Mouse (Mus musculus) cerebellum, adult 11-12 months (tissue): ENCODE data around the gene Pacs1.

Experiments
- DNase-seq: peaks from one replicate; pipeline ENCODE4 v3.0.0; 2022

The Pacs1 gene

GRCm38 (mm10) chr19:5094243-5094632, 178.7 kb downstream of the Pacs1 start:
- peak; percentile 93 for DNase-seq

GRCm38 (mm10) chr19:5093481-5094242, 179.3 kb downstream of the Pacs1 start:
- DNase-seq: peak; percentile 74

GRCm38 (mm10) chr19:5092083-5092482, 180.8 kb downstream of the Pacs1 start:
- peak; percentile 57 for DNase-seq

GRCm38 (mm10) chr19:5089324-5089723, 183.6 kb downstream of the Pacs1 start:
- peak; percentile 62 for DNase-seq

- peak; percentile 98 for DNase-seq
Measured at GRCm38 (mm10) chr19:5087884-5088728, 184.8 kb downstream of the Pacs1 start, which contains the start of gene Yif1a. Gene Yif1a, plus strand, starts transcription at chr19:5088538.

- peak; percentile 29 for DNase-seq
Measured at GRCm38 (mm10) chr19:5086533-5086932, 186.4 kb downstream of the Pacs1 start.

- DNase-seq: peak; percentile 82
Measured at GRCm38 (mm10) chr19:5085145-5085863, 187.6 kb downstream of the Pacs1 start, which contains the start of gene Tmem151a. Gene Tmem151a, minus strand, starts transcription at chr19:5085531.

- DNase-seq: no peak
Measured at GRCm38 (mm10) chr19:5084834-5085144, 188.1 kb downstream of the Pacs1 start.

- peak; percentile 58 for DNase-seq
Measured at GRCm38 (mm10) chr19:5083961-5084833, 188.7 kb downstream of the Pacs1 start.
